Mouse (Mus musculus): ENCODE data around the gene Ddost. TPM values are rescaled to one million over a fixed set of nuclear protein-coding genes. Genes with fewer than 3 reads are reported as not detected.

Ddost gene
- total and polyA plus RNA-seq, 2 experiments from 2014 or later = 146 to 163 TPM

- H3K36me3 ChIP-seq (replicated peaks; ENCODE audit: control insufficient read depth, insufficient read depth, low read length) = peaks cover 89% of the 10 kb centered on the region
- no peak overlapping the region for H3K27ac ChIP-seq (ENCODE audit: low read depth)
- H3K4me3 ChIP-seq (ENCODE audit: low read depth, low read length) = no peak overlapping the region
- H3K4me2 ChIP-seq (ENCODE audit: low read depth, low read length) = no peak overlapping the region
- H3K4me1 ChIP-seq (ENCODE audit: control insufficient read depth, insufficient read depth) = no peaks in the 10 kb centered on the region
- no peaks in the 10 kb centered on the region for H3K27me3 ChIP-seq (ENCODE audit: control insufficient read depth, insufficient read depth, low read length)
- 95% methylated on average over 3 of the region's 3 CpGs for WGBS
- H3K9me3 ChIP-seq (replicated peaks; ENCODE audit: control insufficient read depth, low read length) = no peaks in the 10 kb centered on the region
- ATAC-seq (ENCODE audit: insufficient read depth, low read depth) (no peak), DNase-seq (ENCODE audit: low spot score) (no peak)
- H3K9ac ChIP-seq (replicated peaks; ENCODE audit: low read depth, low read length) = no peak overlapping the region
- TF ChIP-seq CTCF (IDR thresholded peaks at IDR 0.05; ENCODE audit: low read depth) = no peak
- no peak for TF ChIP-seq EP300 (IDR thresholded peaks at IDR 0.05; ENCODE audit: low read depth)
Observed at GRCm38 (mm10) chr4:138312105-138312504, 7.6 kb downstream of the Ddost start.

GRCm38 (mm10) chr4:138313021-138313420 lies 8.5 kb downstream of the Ddost start:
- no peaks in the 10 kb centered on the region for H3K4me1 ChIP-seq (ENCODE audit: control insufficient read depth, insufficient read depth)
- TF ChIP-seq EP300 (IDR thresholded peaks at IDR 0.05; ENCODE audit: low read depth) (no peak), CTCF (IDR thresholded peaks at IDR 0.05; ENCODE audit: low read depth) (no peak)
- no peak overlapping the region for H3K4me2 ChIP-seq (ENCODE audit: low read depth, low read length)
- H3K4me3 ChIP-seq (ENCODE audit: low read depth, low read length) = no peak overlapping the region
- no peaks in the 10 kb centered on the region for H3K27me3 ChIP-seq (ENCODE audit: control insufficient read depth, insufficient read depth, low read length)
- DNase-seq (ENCODE audit: low spot score) (no peak), ATAC-seq (ENCODE audit: insufficient read depth, low read depth) (no peak)
- H3K9ac ChIP-seq (replicated peaks; ENCODE audit: low read depth, low read length) = no peak overlapping the region
- WGBS = 86% methylated on average over 11 of the region's 11 CpGs
- H3K9me3 ChIP-seq (replicated peaks; ENCODE audit: control insufficient read depth, low read length) = no peaks in the 10 kb centered on the region
- H3K36me3 ChIP-seq (replicated peaks; ENCODE audit: control insufficient read depth, insufficient read depth, low read length) = peaks cover 90% of the 10 kb centered on the region
- no peak overlapping the region for H3K27ac ChIP-seq (ENCODE audit: low read depth)

- no peak overlapping the region for H3K4me3 ChIP-seq (ENCODE audit: low read depth, low read length)
- H3K4me1 ChIP-seq (ENCODE audit: control insufficient read depth, insufficient read depth) = no peaks in the 10 kb centered on the region
- no peak overlapping the region for H3K4me2 ChIP-seq (ENCODE audit: low read depth, low read length)
- H3K27ac ChIP-seq (ENCODE audit: low read depth) = no peak overlapping the region
- H3K27me3 ChIP-seq (ENCODE audit: control insufficient read depth, insufficient read depth, low read length) = no peaks in the 10 kb centered on the region
- TF ChIP-seq CTCF (IDR thresholded peaks at IDR 0.05; ENCODE audit: low read depth) = no peak
- TF ChIP-seq EP300 (IDR thresholded peaks at IDR 0.05; ENCODE audit: low read depth) = no peak
- ATAC-seq (ENCODE audit: insufficient read depth, low read depth) (no peak), DNase-seq (ENCODE audit: low spot score) (no peak)
- H3K9ac ChIP-seq (replicated peaks; ENCODE audit: low read depth, low read length) = no peak overlapping the region
- no peaks in the 10 kb centered on the region for H3K9me3 ChIP-seq (replicated peaks; ENCODE audit: control insufficient read depth, low read length)
- H3K36me3 ChIP-seq (replicated peaks; ENCODE audit: control insufficient read depth, insufficient read depth, low read length) = peaks cover 89% of the 10 kb centered on the region
- WGBS = 84% methylated on average over 4 of the region's 4 CpGs
Observed at GRCm38 (mm10) chr4:138313795-138314194, 9.3 kb downstream of the Ddost start.

GRCm38 (mm10) chr4:138315781-138316180 lies 11.3 kb downstream of the Ddost start:
- Histone ChIP-seq H3K4me3 (ENCODE audit: low read depth, low read length) (no peak overlapping the region), H3K27ac (ENCODE audit: low read depth) (no peak overlapping the region), H3K36me3 (replicated peaks; ENCODE audit: control insufficient read depth, insufficient read depth, low read length) (peaks cover 81% of the 10 kb centered on the region), H3K9ac (replicated peaks; ENCODE audit: low read depth, low read length) (no peak overlapping the region), H3K4me2 (ENCODE audit: low read depth, low read length) (no peak overlapping the region), H3K27me3 (ENCODE audit: control insufficient read depth, insufficient read depth, low read length) (no peaks in the 10 kb centered on the region), H3K4me1 (ENCODE audit: control insufficient read depth, insufficient read depth) (0 out of 2 replicates have a peak, but pooled peaks cover 2% of the 10 kb centered on the region), H3K9me3 (replicated peaks; ENCODE audit: control insufficient read depth, low read length) (no peaks in the 10 kb centered on the region)
- ATAC-seq (ENCODE audit: insufficient read depth, low read depth) = no peak
- no peak for DNase-seq (ENCODE audit: low spot score)
- TF ChIP-seq EP300 (IDR thresholded peaks at IDR 0.05; ENCODE audit: low read depth) (no peak), CTCF (IDR thresholded peaks at IDR 0.05; ENCODE audit: low read depth) (peak; percentile 43)
- WGBS = 69% methylated on average over 9 of the region's 9 CpGs

- no peak overlapping the region for H3K27ac ChIP-seq (ENCODE audit: low read depth)
- H3K9me3 ChIP-seq (replicated peaks; ENCODE audit: control insufficient read depth, low read length) = no peaks in the 10 kb centered on the region
- ATAC-seq (ENCODE audit: insufficient read depth, low read depth) = no peak
- 0 out of 2 replicates have a peak, but pooled peaks cover 4% of the 10 kb centered on the region for H3K4me1 ChIP-seq (ENCODE audit: control insufficient read depth, insufficient read depth)
- no peak overlapping the region for H3K4me2 ChIP-seq (ENCODE audit: low read depth, low read length)
- no peak for DNase-seq (ENCODE audit: low spot score)
- WGBS = 88% methylated on average over 6 of the region's 6 CpGs
- no peak overlapping the region for H3K9ac ChIP-seq (replicated peaks; ENCODE audit: low read depth, low read length)
- no peak overlapping the region for H3K4me3 ChIP-seq (ENCODE audit: low read depth, low read length)
- H3K27me3 ChIP-seq (ENCODE audit: control insufficient read depth, insufficient read depth, low read length) = no peaks in the 10 kb centered on the region
- peaks cover 75% of the 10 kb centered on the region for H3K36me3 ChIP-seq (replicated peaks; ENCODE audit: control insufficient read depth, insufficient read depth, low read length)
- TF ChIP-seq EP300 (IDR thresholded peaks at IDR 0.05; ENCODE audit: low read depth) (no peak), CTCF (IDR thresholded peaks at IDR 0.05; ENCODE audit: low read depth) (no peak)
Observed at GRCm38 (mm10) chr4:138316369-138316768, 11.8 kb downstream of the Ddost start.

- Histone ChIP-seq H3K36me3 (replicated peaks; ENCODE audit: control insufficient read depth, insufficient read depth, low read length) (peaks cover 52% of the 10 kb centered on the region), H3K9me3 (replicated peaks; ENCODE audit: control insufficient read depth, low read length) (no peaks in the 10 kb centered on the region), H3K4me2 (ENCODE audit: low read depth, low read length) (no peak overlapping the region), H3K27ac (ENCODE audit: low read depth) (no peak overlapping the region), H3K4me3 (ENCODE audit: low read depth, low read length) (no peak overlapping the region), H3K4me1 (ENCODE audit: control insufficient read depth, insufficient read depth) (peaks cover 11% of the 10 kb centered on the region), H3K27me3 (ENCODE audit: control insufficient read depth, insufficient read depth, low read length) (no peaks in the 10 kb centered on the region), H3K9ac (replicated peaks; ENCODE audit: low read depth, low read length) (no peak overlapping the region)
- TF ChIP-seq CTCF (IDR thresholded peaks at IDR 0.05; ENCODE audit: low read depth) = peak; percentile 79
- TF ChIP-seq EP300 (IDR thresholded peaks at IDR 0.05; ENCODE audit: low read depth) = no peak
- ATAC-seq (ENCODE audit: insufficient read depth, low read depth) (no peak), DNase-seq (ENCODE audit: low spot score) (no peak)
- 55% methylated on average over 6 of the region's 6 CpGs for WGBS
Observed at GRCm38 (mm10) chr4:138318509-138319266, 14.2 kb downstream of the Ddost start.
